Mouse (Mus musculus) left cerebral cortex, adult 8-10 months (tissue): ENCODE data around the gene Eloa. TPM values are rescaled to one million over a fixed set of nuclear protein-coding genes. Genes with fewer than 3 reads are reported as not detected.

Source experiments
- DNase-seq, 2 experiments: peaks; one replicate each; pipeline ENCODE4 v3.0.0; 2022; ENCODE audit warnings: low spot score in 2 of 2
- total RNA-seq, 4 experiments: library from RNA; stranded (reverse); gene quantifications; 2 replicates each; pipeline ENCODE4 v1.2.4; 2022

Eloa gene
- total RNA-seq, 4 experiments from 2014 or later: 28.3 to 29.0 (median 28.6) TPM

DNA sequence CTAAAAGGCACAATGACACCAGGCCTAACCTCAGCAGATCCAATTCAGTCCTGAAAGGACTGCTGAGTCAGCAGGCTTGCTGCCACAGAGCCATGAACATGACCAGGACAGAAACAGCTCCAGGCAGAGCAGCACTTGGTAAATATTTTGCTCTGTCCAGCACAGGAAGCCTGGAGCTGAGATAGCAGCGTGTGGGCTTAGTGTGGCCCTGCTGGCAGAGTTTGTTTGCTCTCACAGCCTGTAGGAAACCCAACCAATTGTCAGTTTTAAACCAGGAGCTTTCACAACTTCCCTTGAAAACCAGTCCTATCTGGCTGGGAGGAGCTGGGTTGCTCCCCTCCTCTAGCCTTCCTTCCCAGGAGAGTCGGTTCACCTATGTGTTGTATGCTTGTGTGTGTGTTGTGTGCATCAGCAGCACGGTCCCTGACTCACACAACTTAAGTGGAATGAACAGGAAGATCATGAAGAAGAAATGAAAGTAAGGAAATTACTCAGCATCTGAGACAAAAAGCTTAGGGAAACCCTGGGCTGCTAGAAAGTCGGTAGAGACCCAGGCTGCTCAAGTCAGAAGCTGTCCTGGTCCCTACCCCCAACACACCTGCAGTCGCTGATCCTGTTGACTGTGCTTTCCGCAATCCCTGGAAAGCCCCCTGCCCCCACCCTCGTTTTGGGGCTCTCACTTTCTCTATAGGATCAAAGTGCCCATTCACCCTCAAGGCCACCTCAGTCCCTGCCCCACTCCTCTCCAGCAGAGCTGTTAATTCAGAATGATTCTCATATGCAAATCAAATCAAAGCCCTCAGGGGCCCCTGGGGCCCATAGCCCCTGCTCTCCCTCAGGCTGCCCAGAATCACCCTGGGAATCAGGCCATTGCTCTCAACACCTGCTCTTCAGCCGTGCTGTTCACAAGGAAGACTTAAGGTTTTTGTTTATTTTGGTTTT, 9.7 kb upstream of the Eloa start:
- no peak for DNase-seq

GRCm38 (mm10) chr4:136028689-136029088, 7.1 kb upstream of the Eloa start:
- DNase-seq: no peak

- DNase-seq: no peak
Observed at GRCm38 (mm10) chr4:136028132-136028564, 6.6 kb upstream of the Eloa start.

GRCm38 (mm10) chr4:136027416-136028131, 6.0 kb upstream of the Eloa start:
- DNase-seq: no peak

GRCm38 (mm10) chr4:136025350-136025749, 3.8 kb upstream of the Eloa start:
- DNase-seq: no peak

GRCm38 (mm10) chr4:136022924-136023323, 1.4 kb upstream of the Eloa start:
- DNase-seq: no peak

DNA sequence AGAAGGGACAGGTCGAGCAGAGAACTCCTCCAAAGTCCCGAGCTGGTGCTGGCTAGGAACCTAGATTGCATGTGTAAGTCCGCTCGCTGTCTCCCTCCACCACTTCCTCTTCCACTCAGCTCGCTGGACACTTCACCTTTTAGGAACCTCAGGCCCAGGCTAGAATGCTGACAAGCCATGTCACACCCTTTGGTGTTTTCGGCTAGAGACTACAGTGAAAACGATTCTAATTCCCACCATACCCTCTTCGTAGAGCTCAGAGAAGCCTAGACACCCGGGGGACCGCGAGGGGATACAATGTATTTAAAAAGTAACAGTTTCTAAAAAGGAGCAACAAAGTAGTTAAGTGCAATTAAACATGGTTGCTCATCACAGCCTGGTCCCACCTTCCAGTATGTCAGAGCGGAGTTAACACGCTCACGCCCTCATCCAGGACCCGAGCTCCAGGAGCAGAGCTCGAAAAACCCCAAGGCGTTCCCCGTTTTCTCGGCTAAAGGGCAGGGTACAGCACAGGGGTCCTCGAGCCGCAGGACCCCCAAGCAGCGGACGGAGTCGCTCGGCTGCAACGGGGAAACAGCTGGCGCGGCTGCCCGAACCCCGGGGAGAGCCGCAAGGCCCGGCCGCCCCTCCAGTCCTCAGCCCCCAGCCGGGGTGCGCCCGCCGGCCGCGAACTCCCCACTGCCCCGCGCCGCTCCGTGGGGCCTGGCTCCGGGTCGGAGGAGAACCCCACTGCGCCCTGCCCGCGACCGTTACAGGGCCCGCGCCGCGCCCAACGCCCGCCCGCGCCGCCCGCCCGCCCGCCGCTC, 617 bp downstream of the Eloa start:
- no peak for DNase-seq

DNA sequence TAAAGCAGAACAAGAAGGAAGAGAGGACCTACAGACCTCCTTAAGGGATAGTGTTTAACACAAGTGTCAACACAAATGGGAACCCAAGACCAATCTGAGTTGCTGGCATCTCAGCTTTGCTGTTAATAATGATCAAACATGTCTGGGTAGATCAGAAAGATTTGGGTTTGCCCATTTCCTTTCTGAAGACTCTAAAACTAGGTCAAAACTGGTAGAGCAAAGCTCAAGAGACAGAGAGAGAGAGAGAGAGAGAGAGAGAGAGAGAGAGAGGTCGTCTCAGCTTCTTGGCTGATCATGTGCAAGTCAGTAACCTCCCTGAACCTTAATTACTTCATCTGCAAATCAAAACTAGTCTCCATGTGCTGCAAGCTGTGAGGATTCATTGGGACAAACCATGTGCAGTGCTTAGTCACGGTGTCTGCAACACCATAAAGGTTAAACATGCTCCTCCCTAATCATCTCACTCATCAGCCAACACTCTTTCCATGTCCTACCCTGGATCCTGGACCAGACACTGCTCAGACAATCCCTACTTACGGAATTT, 5.4 kb downstream of the Eloa start:
- no peak for DNase-seq

GRCm38 (mm10) chr4:136010586-136010985, 11.0 kb downstream of the Eloa start:
- no peak for DNase-seq

DNA sequence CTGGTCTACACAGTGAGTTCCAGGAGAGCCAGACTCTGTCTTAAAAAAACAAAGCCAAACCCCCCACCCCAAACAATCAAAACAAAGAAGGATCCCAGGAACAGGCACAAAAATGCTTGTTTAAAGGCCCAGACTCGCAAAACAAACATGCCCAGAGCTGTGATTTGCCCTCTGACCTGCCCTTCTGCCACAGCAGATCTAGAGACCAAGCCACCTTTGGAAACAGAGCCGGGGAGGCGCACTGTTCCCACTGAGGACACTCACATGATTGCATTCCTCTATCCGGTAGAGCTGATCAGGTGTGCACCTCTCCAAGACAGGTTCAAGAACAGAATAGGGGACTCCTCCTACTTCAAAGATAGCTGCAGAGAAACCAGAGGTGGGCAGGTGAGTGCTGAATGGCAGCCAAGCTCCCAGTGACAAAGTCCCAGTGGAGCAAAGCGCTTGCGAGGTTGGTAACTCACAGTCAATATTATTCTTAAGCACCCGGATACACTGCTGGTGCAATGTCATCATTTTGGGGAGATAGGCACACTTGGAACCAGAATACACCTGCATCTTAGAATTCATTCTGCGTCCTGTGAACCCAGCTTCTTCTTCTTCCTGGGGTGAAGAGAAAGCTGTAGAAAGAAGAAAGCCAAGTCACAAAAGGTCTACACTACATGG, 12.6 kb downstream of the Eloa start:
- DNase-seq: no peak

- no peak for DNase-seq
Observed at GRCm38 (mm10) chr4:136006821-136007220, 14.7 kb downstream of the Eloa start.

DNA sequence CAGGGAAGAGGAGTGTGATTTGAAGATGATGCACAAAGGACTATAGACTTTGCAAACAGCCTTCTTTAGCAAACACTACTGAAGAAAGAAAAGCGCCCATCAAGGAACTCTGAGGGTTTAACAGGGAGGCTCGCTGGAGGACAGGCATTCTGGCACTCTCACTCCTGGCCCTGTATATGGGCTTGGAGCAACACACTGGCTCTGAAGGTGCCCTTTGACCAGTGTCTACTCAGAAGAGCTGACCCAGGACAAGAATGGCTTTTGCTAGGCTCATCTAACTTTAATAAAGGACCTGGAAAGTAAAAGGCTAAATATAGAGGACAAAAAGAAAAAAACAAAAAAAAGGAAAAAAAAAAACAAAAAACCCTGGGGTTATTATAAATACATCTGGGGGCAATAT, 16.6 kb downstream of the Eloa start:
- no peak for DNase-seq

DNA sequence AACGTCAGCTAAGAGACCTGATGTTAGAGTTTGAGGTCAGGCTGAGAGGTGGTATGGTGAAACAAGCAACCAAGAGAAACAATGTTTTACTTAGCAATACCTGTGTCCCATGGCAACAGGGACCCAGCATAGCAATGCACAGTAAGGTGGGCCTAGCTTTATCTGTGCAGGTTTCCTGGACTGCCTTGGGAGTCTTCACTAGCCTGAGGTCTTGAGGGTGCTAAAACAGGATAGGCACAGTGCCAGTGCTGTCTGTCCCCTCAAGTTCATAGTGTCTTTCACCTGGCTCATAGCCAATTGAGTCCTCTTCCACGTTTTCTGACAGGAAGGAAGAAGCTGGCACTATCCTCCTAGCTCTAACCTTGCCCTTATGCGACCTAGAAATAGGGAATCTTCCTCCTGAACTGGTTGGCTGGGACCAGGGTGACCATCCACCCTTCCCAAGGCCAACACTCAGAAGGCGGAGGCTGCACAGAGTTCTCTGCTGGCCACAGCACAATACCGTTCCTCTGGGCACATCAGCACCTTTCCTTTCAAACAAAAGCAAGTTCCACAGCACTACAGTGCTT, 17.4 kb downstream of the Eloa start:
- no peak for DNase-seq

GRCm38 (mm10) chr4:135995118-135995517, 26.4 kb downstream of the Eloa start:
- no peak for DNase-seq

GRCm38 (mm10) chr4:135993941-135994340, 27.6 kb downstream of the Eloa start:
- no peak for DNase-seq

DNA sequence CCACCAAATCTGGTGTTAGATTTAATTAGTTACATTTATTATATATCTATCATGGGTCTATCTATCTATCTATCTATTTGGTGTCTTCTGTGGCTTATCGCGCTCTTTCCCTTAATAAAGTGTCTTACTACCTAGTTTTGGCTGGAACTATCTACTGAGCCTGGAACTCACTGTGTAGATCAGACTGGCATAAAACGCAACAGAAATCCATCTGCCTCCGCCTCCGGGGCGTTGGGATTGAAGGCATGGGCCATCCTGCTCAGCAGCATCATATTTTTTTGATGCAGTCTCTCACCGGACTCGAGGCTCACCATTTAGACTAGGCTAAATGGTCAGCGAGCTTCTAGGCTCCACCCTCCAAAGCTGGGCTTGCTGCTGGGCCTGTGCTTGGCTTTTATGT, 33.8 kb downstream of the Eloa start:
- DNase-seq: no peak

- peak; percentile 86 to 91 for DNase-seq
Observed at GRCm38 (mm10) chr4:135986943-135987710, 34.4 kb downstream of the Eloa start, which contains the start of gene Pithd1. Gene Pithd1, minus strand, starts transcription at chr4:135987264.

DNA sequence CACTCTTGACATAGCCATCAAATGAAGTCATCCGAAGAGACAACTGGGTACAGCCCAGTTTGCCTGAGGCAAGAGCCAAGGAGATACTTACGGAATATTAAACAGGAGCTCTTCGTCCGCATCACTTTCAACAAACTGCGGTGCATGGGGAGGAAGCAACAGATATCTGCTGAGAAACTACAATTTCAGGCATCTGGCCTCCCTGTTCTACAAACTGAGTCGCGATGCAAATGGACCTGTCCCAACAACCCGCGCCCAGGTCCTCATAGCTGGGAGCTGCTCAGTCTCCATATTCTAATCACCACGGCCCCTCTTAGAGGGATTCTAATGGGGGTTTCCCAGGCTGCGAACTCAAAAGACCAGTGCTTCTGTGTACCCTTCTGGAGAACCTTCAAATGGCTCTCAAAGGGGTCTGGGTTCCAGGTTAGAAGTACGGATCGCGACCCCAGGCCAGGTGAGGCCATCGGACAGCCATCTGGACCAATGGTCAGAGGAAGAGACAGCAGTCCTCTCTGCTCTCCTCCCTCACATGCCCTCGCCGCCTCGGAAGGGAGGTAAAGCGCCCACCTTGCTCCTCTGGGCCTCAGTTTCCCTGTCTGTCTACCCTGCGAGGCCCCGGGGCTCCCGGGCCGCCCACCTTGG, 35.1 kb downstream of the Eloa start:
- DNase-seq: no peak

DNA sequence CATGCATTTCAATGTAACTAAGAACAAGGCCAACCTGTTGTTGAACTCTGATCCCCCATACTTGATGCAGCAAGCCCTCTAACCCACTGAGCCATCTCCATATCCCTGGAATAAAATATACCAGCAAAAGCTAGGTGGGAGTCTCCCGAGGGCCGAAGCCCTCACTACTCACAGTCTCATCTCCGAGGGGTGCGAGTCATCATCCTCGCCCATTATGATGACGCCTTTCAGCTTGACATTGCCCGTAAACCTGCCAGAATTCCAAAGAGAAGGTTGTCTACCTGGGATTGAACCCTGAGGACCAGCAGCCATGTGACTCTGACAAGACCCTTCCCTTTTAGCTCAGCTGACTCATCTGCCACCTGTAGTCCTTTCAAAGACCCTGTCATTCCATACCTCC, 35.8 kb downstream of the Eloa start:
- no peak for DNase-seq
